Mouse (Mus musculus) thymus, postnatal 14 days (tissue): ENCODE measurements at regions not wholly inside any gene's neighbourhood (a gene's known extent, or its start where the extent isn't known, plus 50 kb on each side); places are given as distances from the start of the nearest gene placed in this dataset.

Experiments
- DNase-seq: peaks from one replicate; pipeline ENCODE4 v3.0.0; 2021

GRCm38 (mm10) chr14:46706462-46706861 lies 53.9 kb upstream of the Cdkn3 start:
- DNase-seq = no peak

GRCm38 (mm10) chr14:46704316-46704751 lies 56.0 kb upstream of the Cdkn3 start:
- DNase-seq = no peak

- peak; percentile 49 for DNase-seq
These were observed 57.5 kb upstream of the Cdkn3 start for GRCm38 (mm10) chr14:46702669-46703435.

GRCm38 (mm10) chr14:46692571-46692970 lies 67.8 kb upstream of the Cdkn3 start:
- no peak for DNase-seq

- no peak for DNase-seq
These were observed 68.3 kb upstream of the Cdkn3 start for GRCm38 (mm10) chr14:46692067-46692466.

GRCm38 (mm10) chr14:46682728-46683127 lies 77.6 kb upstream of the Cdkn3 start:
- DNase-seq = no peak

GRCm38 (mm10) chr14:46678935-46679334 lies 81.4 kb upstream of the Cdkn3 start:
- DNase-seq = no peak

- DNase-seq = no peak
These were observed 88.7 kb upstream of the Cdkn3 start for GRCm38 (mm10) chr14:46671482-46672225.

- DNase-seq = no peak
These were observed 89.3 kb upstream of the Cdkn3 start for GRCm38 (mm10) chr14:46671062-46671461.

GRCm38 (mm10) chr14:46670221-46671046 lies 89.9 kb upstream of the Cdkn3 start:
- DNase-seq = no peak

- no peak for DNase-seq
These were observed 92.1 kb upstream of the Cdkn3 start for GRCm38 (mm10) chr14:46668275-46668674.

- DNase-seq = no peak
These were observed 96.0 kb upstream of the Cdkn3 start for GRCm38 (mm10) chr14:46664305-46664704.

GRCm38 (mm10) chr14:46663529-46663928 lies 96.8 kb upstream of the Cdkn3 start:
- no peak for DNase-seq

GRCm38 (mm10) chr14:46661792-46662545 lies 98.4 kb upstream of the Cdkn3 start:
- no peak for DNase-seq

GRCm38 (mm10) chr14:46661118-46661791 lies 99.1 kb upstream of the Cdkn3 start:
- no peak for DNase-seq

GRCm38 (mm10) chr14:46659365-46659764 lies 101.0 kb upstream of the Cdkn3 start:
- no peak for DNase-seq

GRCm38 (mm10) chr14:46656249-46656648 lies 104.1 kb upstream of the Cdkn3 start:
- DNase-seq = no peak

- no peak for DNase-seq
These were observed 112.9 kb upstream of the Cdkn3 start for GRCm38 (mm10) chr14:46647319-46647974.

- DNase-seq = no peak
These were observed 113.5 kb upstream of the Cdkn3 start for GRCm38 (mm10) chr14:46646673-46647318.

- no peak for DNase-seq
These were observed 121.1 kb upstream of the Cdkn3 start for GRCm38 (mm10) chr14:46639116-46639826.
